Mouse (Mus musculus) heart, adult 2 months (tissue): ENCODE measurements around the gene Amn. TPM values are rescaled to one million over a fixed set of nuclear protein-coding genes. Genes with fewer than 3 reads are reported as not detected.

Source experiments
- DNase-seq, 2 experiments: peaks; one replicate each; pipeline ENCODE4 v3.0.0; 2021
- H3K27ac ChIP-seq: fragments of 200-600 bp; 2 replicates; pipeline ENCODE4 v1.8.1; 2022
- H3K27me3 ChIP-seq: fragments of 200-500 bp; 2 replicates; pipeline ENCODE4 v1.6.1; 2012; ENCODE audit warnings: mild to moderate bottlenecking, low read length, inconsistent platforms, mixed read lengths; ENCODE audit not compliant: control insufficient read depth, insufficient read depth
- H3K36me3 ChIP-seq: fragments of 200-500 bp; 2 replicates; pipeline ENCODE4 v1.6.1; 2012; ENCODE audit warnings: low read length, inconsistent platforms; ENCODE audit not compliant: control insufficient read depth, insufficient read depth
- H3K4me1 ChIP-seq: fragments of 200-500 bp; 2 replicates; pipeline ENCODE4 v1.6.1; 2011; ENCODE audit warnings: low read length; ENCODE audit not compliant: control insufficient read depth, insufficient read depth
- H3K4me3 ChIP-seq: fragments of 200-600 bp; 2 replicates; pipeline ENCODE4 v1.8.1; 2022
- H3K79me2 ChIP-seq: fragments of 200-500 bp; replicated peaks from 2 replicates; pipeline ENCODE4 v1.6.1; 2012; ENCODE audit warnings: mild to moderate bottlenecking, inconsistent platforms, low read length, moderate library complexity, mixed read lengths; ENCODE audit not compliant: control insufficient read depth, insufficient read depth
- H3K9ac ChIP-seq: fragments of 200-500 bp; 2 replicates; pipeline ENCODE4 v1.6.1; 2012; ENCODE audit warnings: low read depth, mild to moderate bottlenecking, control low read depth, inconsistent platforms, low read length, mixed read lengths
- CTCF ChIP-seq: fragments of 200-600 bp; IDR thresholded peaks from 2 replicates; pipeline ENCODE4 v1.8.1; 2022; ENCODE audit warnings: antibody characterized with exemption, mild to moderate bottlenecking, moderate library complexity
- EP300 ChIP-seq: fragments of 200-500 bp; IDR thresholded peaks from 2 replicates; pipeline ENCODE4 v1.6.1; 2011; ENCODE audit warnings: low read depth, low read length, control low read depth; ENCODE audit not compliant: insufficient read depth
- POLR2A ChIP-seq: fragments of 200-500 bp; IDR thresholded peaks from 2 replicates; pipeline ENCODE4 v1.6.1; 2011; ENCODE audit warnings: mild to moderate bottlenecking, low read depth, low read length, control low read depth; ENCODE audit not compliant: insufficient read depth
- WGBS: fragments of 180-500 bp; shearing (Covaris S2); methylation state at CpG from one replicate; pipeline ENCODE4 v1.1.7; 2018; 5-methylcytosine and 5-hydroxymethylcytosine counted together
- intact Hi-C: fragments of 180-260 bp; cut with DNase I; formaldehyde crosslinking; loops from one replicate; pipeline ENCODE4 v1.15.1; 2025
- long read RNA-seq: library from polyadenylated mRNA; stranded (forward); transcript quantifications from one replicate; pipeline ENCODE4 v2.0.0, GENCODE M21; 2021
- polyA plus RNA-seq: library from polyadenylated mRNA; depleted of rRNA; stranded (reverse); fragments of >200 nt; gene quantifications from 2 replicates; pipeline ENCODE4 v1.2.3, GENCODE M21; 2012; rRNA removed
- total RNA-seq, 2 experiments: library from RNA; stranded (reverse); gene quantifications; 2 replicates each; pipeline ENCODE4 v1.2.3; 2021

The Amn gene
- total RNA-seq (not detected), polyA plus RNA-seq (not detected in 2 replicates)
- long read RNA-seq, result 0 reads

GRCm38 (mm10) chr12:111270629-111271277 is at the start of gene Amn:
TSS of gene Amn (plus strand) at chr12:111271095.
- TF ChIP-seq EP300 (no peak), CTCF (no peak), POLR2A (no peak)
- Histone ChIP-seq H3K4me1 (no peaks in the 10 kb centered on the region), H3K27ac (no peak within 1 kb of the TSS), H3K4me3 (no peak within 1 kb of the TSS), H3K9ac (no peak within 1 kb of the TSS), H3K27me3 (peaks cover 35% of the 10 kb centered on the region), H3K36me3 (no peaks in the 10 kb centered on the region), H3K79me2 (no peaks in the 10 kb centered on the region)
- no peak for DNase-seq
- WGBS, result 24% methylated on average over 25 of the region's 25 CpGs
- intact Hi-C loops, result loop anchor here (5.0 to 10.0 kb wide), 2 partner anchors 142 to 194 kb away; no protein-coding TSS in a partner anchor

- no peak overlapping the region for H3K9ac ChIP-seq
- H3K4me1 ChIP-seq, result no peaks in the 10 kb centered on the region
- DNase-seq, result no peak
- H3K36me3 ChIP-seq, result no peaks in the 10 kb centered on the region
- H3K27ac ChIP-seq, result no peak overlapping the region
- 57% methylated on average over 10 of the region's 10 CpGs for WGBS
- H3K4me3 ChIP-seq, result no peak overlapping the region
- no peaks in the 10 kb centered on the region; the same call in 1 of the 2 replicates for H3K79me2 ChIP-seq
- no peaks in the 10 kb centered on the region for H3K27me3 ChIP-seq
- TF ChIP-seq POLR2A (no peak), EP300 (no peak), CTCF (no peak)
- intact Hi-C loops, result no loop called here
These were observed 45.6 kb upstream of the Amn start for GRCm38 (mm10) chr12:111225197-111225780.

DNA sequence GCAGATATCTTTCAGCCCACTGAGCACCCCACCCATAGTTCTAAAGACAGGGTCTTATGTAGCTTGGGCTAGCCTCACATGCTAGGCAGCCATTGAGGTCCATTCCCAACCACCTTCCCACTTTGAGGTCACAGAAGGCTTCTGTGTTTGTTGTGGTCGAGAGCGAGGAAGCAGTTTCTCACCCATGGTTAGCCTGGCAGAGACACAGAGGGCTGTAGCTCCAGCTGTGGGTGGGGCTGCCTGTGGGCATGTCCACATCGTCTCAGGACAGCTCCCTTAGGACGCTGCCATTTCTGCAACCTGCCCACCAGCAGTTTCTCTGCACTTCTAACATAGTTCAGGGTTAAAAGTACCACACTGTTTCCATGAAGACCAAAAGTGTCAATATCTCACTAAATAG is 43.5 kb upstream of the Amn start:
- no peak overlapping the region for H3K9ac ChIP-seq

GRCm38 (mm10) chr12:111228488-111228887 is 42.4 kb upstream of the Amn start:
- no peak overlapping the region for H3K9ac ChIP-seq
- TF ChIP-seq CTCF, result no peak
- TF ChIP-seq POLR2A, result no peak
- no peak for TF ChIP-seq EP300
- H3K4me1 ChIP-seq, result no peaks in the 10 kb centered on the region
- WGBS, result 98% methylated on average over 5 of the region's 5 CpGs
- H3K27ac ChIP-seq, result no peak overlapping the region
- H3K79me2 ChIP-seq, result no peaks in the 10 kb centered on the region
- no peak overlapping the region for H3K4me3 ChIP-seq
- no peak for DNase-seq
- intact Hi-C loops, result no loop called here
- H3K27me3 ChIP-seq, result no peaks in the 10 kb centered on the region
- no peaks in the 10 kb centered on the region for H3K36me3 ChIP-seq

More for the DNA sequence above, 43.5 kb upstream of the Amn start:
- H3K36me3 ChIP-seq, result no peaks in the 10 kb centered on the region
- no peaks in the 10 kb centered on the region for H3K27me3 ChIP-seq
- WGBS, result 72% methylated on average over 4 of the region's 4 CpGs
- H3K27ac ChIP-seq, result no peak overlapping the region
- TF ChIP-seq CTCF (no peak), EP300 (no peak), POLR2A (no peak)
- intact Hi-C loops, result no loop called here
- no peak for DNase-seq
- H3K79me2 ChIP-seq, result no peaks in the 10 kb centered on the region
- H3K4me1 ChIP-seq, result no peaks in the 10 kb centered on the region
- H3K4me3 ChIP-seq, result no peak overlapping the region

- no peak for TF ChIP-seq EP300
- no peak for TF ChIP-seq POLR2A
- TF ChIP-seq CTCF, result no peak
- H3K36me3 ChIP-seq, result no peaks in the 10 kb centered on the region
- WGBS, result 88% methylated on average over 2 of the region's 2 CpGs
These were observed 40.1 kb upstream of the Amn start for GRCm38 (mm10) chr12:111230793-111231192.

DNA sequence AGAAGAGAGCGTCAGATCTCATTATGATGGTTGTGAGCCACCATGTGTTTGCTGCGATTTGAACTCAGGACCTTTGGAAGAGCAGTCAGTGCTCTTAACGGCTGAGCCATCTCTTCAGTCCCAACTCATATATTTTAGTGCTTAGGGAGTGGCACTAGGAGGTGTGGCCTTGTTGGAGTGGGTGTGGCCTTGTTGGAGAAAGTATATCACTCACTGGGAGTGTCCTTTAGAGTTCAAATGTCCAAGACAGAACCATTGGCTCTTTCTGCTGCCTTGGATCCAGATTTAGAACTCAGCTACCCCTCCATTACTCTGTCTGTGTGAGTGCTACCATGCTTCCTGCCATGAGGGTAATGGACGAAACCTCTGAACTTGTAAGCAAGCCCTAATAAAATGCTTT is 37.1 kb upstream of the Amn start:
- Histone ChIP-seq H3K4me3 (no peak overlapping the region), H3K4me1 (no peaks in the 10 kb centered on the region), H3K79me2 (no peaks in the 10 kb centered on the region), H3K27me3 (no peaks in the 10 kb centered on the region), H3K9ac (no peak overlapping the region), H3K36me3 (no peaks in the 10 kb centered on the region), H3K27ac (no peak overlapping the region)
- DNase-seq, result no peak
- intact Hi-C loops, result no loop called here
- WGBS, result 93% methylated on average over 4 of the region's 4 CpGs
- TF ChIP-seq POLR2A (no peak), EP300 (no peak), CTCF (no peak)

More at GRCm38 (mm10) chr12:111230793-111231192, 40.1 kb upstream of the Amn start:
- Histone ChIP-seq H3K4me1 (no peaks in the 10 kb centered on the region), H3K4me3 (no peak overlapping the region), H3K27ac (no peak overlapping the region), H3K79me2 (no peaks in the 10 kb centered on the region), H3K9ac (no peak overlapping the region), H3K27me3 (no peaks in the 10 kb centered on the region)
- no peak for DNase-seq
- intact Hi-C loops, result no loop called here
